Mouse (Mus musculus): Measurements from ENCODE around the gene Tmem40. TPM values are rescaled to one million over a fixed set of nuclear protein-coding genes. Genes with fewer than 3 reads are reported as not detected.
A peak's percentile ranks its signal among the peaks of the same experiment; 100 is the strongest.

Gene Tmem40
- polyA plus RNA-seq, 1 experiment from 2014 or later: 0.78 TPM

GRCm38 (mm10) chr6:115722246-115722645 lies 40.0 kb downstream of the Tmem40 start:
- 67% methylated on average over 5 of the region's 5 CpGs for WGBS
- no peaks in the 10 kb centered on the region for H3K27me3 ChIP-seq (replicated peaks)
- H3K4me2 ChIP-seq (replicated peaks): no peak overlapping the region
- H3K4me1 ChIP-seq (replicated peaks): peaks cover 3% of the 10 kb centered on the region; the same call in 1 of the 2 replicates
- 0 out of 2 replicates have a peak, but pooled peaks cover under 1% of the 10 kb centered on the region for H3K9me3 ChIP-seq
- ATAC-seq: no peak
- no peaks in the 10 kb centered on the region for H3K36me3 ChIP-seq
- H3K9ac ChIP-seq: no peak overlapping the region
- no peak overlapping the region for H3K27ac ChIP-seq
- no peak overlapping the region for H3K4me3 ChIP-seq (replicated peaks)

DNA sequence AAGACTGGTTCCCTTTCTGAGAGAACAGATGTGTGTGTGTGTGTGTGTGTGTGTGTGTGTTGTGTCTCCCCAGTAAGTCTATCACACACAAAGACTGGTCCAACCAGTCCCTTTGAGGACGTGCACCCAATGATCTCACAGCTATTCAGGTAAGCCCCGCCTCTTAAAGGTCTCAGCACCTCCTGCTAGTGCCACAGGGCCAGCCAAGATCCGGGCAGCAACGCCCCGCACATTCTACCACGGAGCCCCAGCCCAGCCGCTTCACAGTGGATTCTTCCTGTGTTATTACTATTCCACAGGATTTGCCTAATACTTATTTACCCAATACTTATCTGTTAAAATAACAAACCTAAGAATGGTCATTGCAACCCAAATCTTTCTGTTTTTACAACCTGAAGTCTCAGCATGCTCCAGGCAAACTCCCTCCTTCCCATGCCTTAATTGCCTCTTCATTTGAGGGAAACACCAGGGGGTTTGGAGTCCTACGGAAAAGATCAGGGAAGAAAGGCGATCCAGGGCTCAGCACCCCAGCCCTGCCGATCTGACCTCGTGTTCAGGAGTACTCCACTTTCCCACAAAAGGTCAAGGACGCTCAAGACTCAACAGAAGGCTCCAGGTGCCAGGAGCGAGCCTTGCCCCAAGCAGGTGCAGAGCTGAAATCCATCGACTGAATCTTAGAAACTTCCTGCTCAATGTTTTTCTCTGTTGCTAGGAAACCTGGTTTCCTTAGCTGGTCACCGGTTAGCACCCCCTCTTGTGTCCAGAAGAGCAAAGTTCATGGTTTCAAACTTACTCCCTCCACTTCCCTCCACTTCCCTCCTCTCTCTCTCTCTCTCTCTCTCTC lies 44.3 kb downstream of the Tmem40 start:
- Histone ChIP-seq H3K9ac (no peak overlapping the region), H3K27me3 (replicated peaks) (no peaks in the 10 kb centered on the region), H3K27ac (peak overlapping the region; percentile 84), H3K4me3 (replicated peaks) (peak overlapping the region; percentile 15; the same call in 1 of the 2 replicates), H3K36me3 (no peaks in the 10 kb centered on the region), H3K4me1 (replicated peaks) (peaks cover 11% of the 10 kb centered on the region; the same call in 1 of the 2 replicates), H3K4me2 (replicated peaks) (peak overlapping the region; percentile 55), H3K9me3 (no peaks in the 10 kb centered on the region)
- peak; percentile 96 for ATAC-seq
- 4% methylated on average over 15 of the region's 15 CpGs for WGBS

DNA sequence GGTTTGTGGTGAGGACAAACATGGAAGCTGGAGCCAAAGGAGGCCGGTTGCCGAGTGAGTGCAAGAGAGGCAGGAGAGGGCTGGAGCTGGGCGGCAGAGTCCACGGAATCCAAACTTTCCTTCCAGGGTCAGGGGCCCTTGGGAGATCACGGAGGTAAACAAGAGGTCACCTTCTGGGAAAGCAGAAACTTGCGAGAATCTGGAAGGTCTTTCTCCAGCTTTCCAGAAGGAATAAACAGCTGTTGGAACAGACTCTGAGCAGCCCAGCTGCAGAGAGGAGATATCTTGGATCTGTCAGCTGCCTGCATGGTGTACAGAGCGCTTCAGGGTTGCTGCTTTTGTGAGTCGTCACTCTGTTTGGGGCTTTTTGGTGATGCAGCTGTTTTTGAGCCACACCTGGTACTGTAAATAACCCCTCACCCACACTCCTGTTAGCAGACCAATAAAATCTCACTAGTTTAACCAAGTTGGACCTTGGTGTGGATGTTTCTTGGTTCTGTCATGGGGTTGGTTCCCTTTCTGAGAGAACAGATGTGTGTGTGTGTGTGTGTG lies 45.0 kb downstream of the Tmem40 start:
- H3K4me2 ChIP-seq (replicated peaks): peak overlapping the region; percentile 55
- peaks cover 11% of the 10 kb centered on the region; the same call in 1 of the 2 replicates for H3K4me1 ChIP-seq (replicated peaks)
- H3K36me3 ChIP-seq: no peaks in the 10 kb centered on the region
- no peaks in the 10 kb centered on the region for H3K9me3 ChIP-seq
- no peaks in the 10 kb centered on the region for H3K27me3 ChIP-seq (replicated peaks)
- 9% methylated on average over 8 of the region's 8 CpGs for WGBS
- H3K9ac ChIP-seq: no peak overlapping the region
- H3K27ac ChIP-seq: peak overlapping the region; percentile 24; the same call in 1 of the 2 replicates
- H3K4me3 ChIP-seq (replicated peaks): no peak overlapping the region
- ATAC-seq: peak; percentile 76

DNA sequence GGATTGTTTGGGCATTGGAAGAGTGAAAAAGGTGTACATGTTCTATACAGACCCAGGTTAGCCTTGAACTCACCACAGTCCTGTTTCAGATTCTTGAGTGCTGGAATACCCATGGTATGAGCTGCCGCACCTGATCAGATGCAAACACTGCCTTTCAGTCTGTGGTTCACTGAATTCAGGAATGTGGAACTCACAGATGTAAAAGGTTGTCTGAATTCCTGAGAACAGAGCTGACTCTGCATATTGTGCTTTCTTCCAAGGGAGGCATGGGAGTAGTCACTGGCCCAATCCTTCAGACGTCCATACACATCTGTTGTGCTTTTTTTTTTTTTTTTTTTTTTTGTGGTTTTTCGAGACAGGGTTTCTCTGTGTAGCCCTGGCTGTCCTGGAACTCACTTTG lies 50.9 kb downstream of the Tmem40 start:
- Histone ChIP-seq H3K9me3 (no peaks in the 10 kb centered on the region), H3K27ac (no peak overlapping the region), H3K4me2 (replicated peaks) (no peak overlapping the region), H3K4me3 (replicated peaks) (no peak overlapping the region), H3K36me3 (no peaks in the 10 kb centered on the region), H3K4me1 (replicated peaks) (no peaks in the 10 kb centered on the region), H3K27me3 (replicated peaks) (no peaks in the 10 kb centered on the region), H3K9ac (no peak overlapping the region)
- ATAC-seq: no peak
- 67% methylated on average over 3 of the region's 3 CpGs for WGBS

DNA sequence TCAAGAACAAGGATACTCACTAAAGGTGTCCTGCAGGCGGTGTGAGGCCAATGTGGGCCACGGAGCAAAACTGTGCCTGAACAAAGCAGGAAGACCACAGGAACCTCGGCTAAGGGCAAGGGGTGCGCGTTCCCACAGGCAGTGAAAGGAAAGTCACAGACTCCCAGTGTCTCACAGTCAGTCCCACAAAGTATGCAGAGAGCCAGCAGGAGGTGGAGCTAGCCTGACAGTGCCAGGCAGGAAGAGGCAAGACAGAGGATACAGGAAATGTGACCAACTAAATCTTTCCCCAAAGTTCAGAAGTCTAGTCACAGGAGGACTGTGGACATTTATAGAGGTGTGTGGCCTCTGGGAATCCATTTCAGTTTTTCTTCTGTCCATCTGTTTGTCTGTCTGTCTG lies 59.3 kb downstream of the Tmem40 start:
- Histone ChIP-seq H3K27ac (no peak overlapping the region), H3K36me3 (no peaks in the 10 kb centered on the region), H3K9ac (no peak overlapping the region), H3K27me3 (replicated peaks) (no peaks in the 10 kb centered on the region), H3K4me1 (replicated peaks) (no peaks in the 10 kb centered on the region), H3K4me2 (replicated peaks) (no peak overlapping the region), H3K9me3 (no peaks in the 10 kb centered on the region), H3K4me3 (replicated peaks) (no peak overlapping the region)
- 86% methylated on average over 5 of the region's 5 CpGs for WGBS
- ATAC-seq: no peak

- Histone ChIP-seq H3K4me2 (replicated peaks) (no peak overlapping the region), H3K9ac (no peak overlapping the region)
- WGBS: 48% methylated on average over 11 of the region's 11 CpGs
Observed at GRCm38 (mm10) chr6:115701302-115701701, 60.9 kb downstream of the Tmem40 start.

DNA sequence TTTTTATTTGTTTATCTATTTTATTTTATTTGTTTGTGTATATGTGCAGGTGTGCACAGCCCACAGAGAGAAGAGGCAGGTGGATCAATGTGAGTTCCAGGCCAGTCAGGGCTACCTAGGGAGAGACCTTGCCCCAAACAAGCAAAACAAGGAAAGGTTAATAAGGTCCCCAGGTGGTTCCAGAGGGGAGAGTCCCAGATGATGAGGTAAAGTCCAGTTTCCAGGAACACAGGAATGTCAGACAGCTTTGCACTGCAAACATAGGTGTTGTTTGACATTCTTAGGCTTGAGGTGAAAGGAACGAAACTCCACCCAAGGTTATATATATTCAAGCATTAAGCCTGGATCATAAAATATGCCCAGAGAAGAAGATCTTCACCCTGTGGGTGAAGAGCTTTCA lies 61.4 kb downstream of the Tmem40 start:
- peak; percentile 56 for ATAC-seq
- WGBS: 63% methylated on average over 1 of the region's 1 CpGs

More at GRCm38 (mm10) chr6:115701302-115701701, 60.9 kb downstream of the Tmem40 start:
- no peaks in the 10 kb centered on the region for H3K4me1 ChIP-seq (replicated peaks)
- no peak for ATAC-seq
- no peaks in the 10 kb centered on the region for H3K36me3 ChIP-seq
- H3K27ac ChIP-seq: no peak overlapping the region
- H3K9me3 ChIP-seq: no peaks in the 10 kb centered on the region
- H3K27me3 ChIP-seq (replicated peaks): no peaks in the 10 kb centered on the region
- no peak overlapping the region for H3K4me3 ChIP-seq (replicated peaks)

GRCm38 (mm10) chr6:115698699-115699098 lies 63.5 kb downstream of the Tmem40 start:
- no peaks in the 10 kb centered on the region for H3K36me3 ChIP-seq
- ATAC-seq: no peak
- H3K9ac ChIP-seq: no peak overlapping the region
- H3K4me3 ChIP-seq (replicated peaks): no peak overlapping the region
- H3K9me3 ChIP-seq: no peaks in the 10 kb centered on the region
- H3K4me2 ChIP-seq (replicated peaks): no peak overlapping the region
- H3K27me3 ChIP-seq (replicated peaks): no peaks in the 10 kb centered on the region
- 87% methylated on average over 4 of the region's 4 CpGs for WGBS
- H3K4me1 ChIP-seq (replicated peaks): peaks cover 3% of the 10 kb centered on the region; the same call in 1 of the 2 replicates
- no peak overlapping the region for H3K27ac ChIP-seq

More for the DNA sequence above, 61.4 kb downstream of the Tmem40 start:
- Histone ChIP-seq H3K4me1 (replicated peaks) (no peaks in the 10 kb centered on the region), H3K4me2 (replicated peaks) (no peak overlapping the region), H3K36me3 (no peaks in the 10 kb centered on the region), H3K9me3 (no peaks in the 10 kb centered on the region), H3K4me3 (replicated peaks) (no peak overlapping the region), H3K27me3 (replicated peaks) (no peaks in the 10 kb centered on the region), H3K27ac (no peak overlapping the region), H3K9ac (no peak overlapping the region)

DNA sequence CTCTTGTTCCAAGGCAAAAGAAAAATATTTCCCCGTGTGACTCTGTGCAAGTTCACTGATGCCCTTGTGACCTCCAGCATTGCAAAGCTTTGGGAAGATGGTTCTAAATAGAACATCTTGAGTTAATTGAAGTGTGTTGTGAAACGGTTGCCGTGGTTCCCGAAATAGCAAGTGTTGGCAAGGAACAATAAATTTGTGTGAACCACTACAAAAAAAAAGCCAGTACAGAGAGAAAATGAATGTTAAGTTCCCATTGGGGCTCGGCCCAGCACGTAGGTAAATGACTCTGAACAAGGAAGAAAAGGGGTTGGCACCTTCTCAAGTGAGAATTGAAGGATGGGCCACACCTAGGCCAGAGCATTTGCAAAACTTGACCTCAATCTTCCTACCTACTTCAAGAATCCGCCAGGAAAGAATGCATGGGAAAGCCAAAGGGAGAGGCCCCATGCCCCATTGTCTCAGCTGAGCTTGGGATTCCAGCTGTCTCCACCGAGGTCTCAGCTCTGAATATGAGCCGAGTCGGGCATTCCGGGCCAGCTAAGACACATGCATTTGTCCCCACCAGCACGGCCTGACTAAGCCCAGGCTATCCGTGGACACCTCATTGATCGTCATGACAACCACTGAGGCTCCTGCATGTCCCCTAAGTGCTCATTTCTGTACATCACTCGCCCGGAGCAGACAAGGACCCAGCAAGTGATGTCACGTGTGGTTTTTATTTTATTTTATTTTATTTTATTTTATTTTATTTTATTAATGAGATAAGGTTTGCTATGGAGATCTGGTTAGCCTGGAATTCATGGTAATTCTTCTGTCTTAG lies 64.3 kb downstream of the Tmem40 start:
- Histone ChIP-seq H3K4me2 (replicated peaks) (no peak overlapping the region), H3K9ac (no peak overlapping the region), H3K4me1 (replicated peaks) (peaks cover 3% of the 10 kb centered on the region; the same call in 1 of the 2 replicates), H3K27me3 (replicated peaks) (no peaks in the 10 kb centered on the region), H3K9me3 (no peaks in the 10 kb centered on the region), H3K4me3 (replicated peaks) (no peak overlapping the region), H3K27ac (no peak overlapping the region), H3K36me3 (no peaks in the 10 kb centered on the region)
- 77% methylated on average over 17 of the region's 17 CpGs for WGBS
- peak; percentile 50 for ATAC-seq

GRCm38 (mm10) chr6:115696707-115697215 lies 65.4 kb downstream of the Tmem40 start:
- Histone ChIP-seq H3K4me3 (replicated peaks) (no peak overlapping the region), H3K36me3 (no peaks in the 10 kb centered on the region), H3K9ac (no peak overlapping the region), H3K4me2 (replicated peaks) (no peak overlapping the region), H3K9me3 (no peaks in the 10 kb centered on the region), H3K27ac (no peak overlapping the region), H3K4me1 (replicated peaks) (peaks cover 3% of the 10 kb centered on the region; the same call in 1 of the 2 replicates), H3K27me3 (replicated peaks) (no peaks in the 10 kb centered on the region)
- no peak for ATAC-seq
- WGBS: 84% methylated on average over 7 of the region's 7 CpGs

GRCm38 (mm10) chr6:115695124-115695523 lies 67.1 kb downstream of the Tmem40 start:
- H3K9me3 ChIP-seq: no peaks in the 10 kb centered on the region
- no peak overlapping the region for H3K9ac ChIP-seq
- H3K4me1 ChIP-seq (replicated peaks): peaks cover 3% of the 10 kb centered on the region; the same call in 1 of the 2 replicates
- no peak overlapping the region for H3K4me2 ChIP-seq (replicated peaks)
- H3K27me3 ChIP-seq (replicated peaks): no peaks in the 10 kb centered on the region
- no peaks in the 10 kb centered on the region for H3K36me3 ChIP-seq
- H3K27ac ChIP-seq: no peak overlapping the region
- H3K4me3 ChIP-seq (replicated peaks): no peak overlapping the region
- 57% methylated on average over 7 of the region's 7 CpGs for WGBS
- ATAC-seq: no peak

DNA sequence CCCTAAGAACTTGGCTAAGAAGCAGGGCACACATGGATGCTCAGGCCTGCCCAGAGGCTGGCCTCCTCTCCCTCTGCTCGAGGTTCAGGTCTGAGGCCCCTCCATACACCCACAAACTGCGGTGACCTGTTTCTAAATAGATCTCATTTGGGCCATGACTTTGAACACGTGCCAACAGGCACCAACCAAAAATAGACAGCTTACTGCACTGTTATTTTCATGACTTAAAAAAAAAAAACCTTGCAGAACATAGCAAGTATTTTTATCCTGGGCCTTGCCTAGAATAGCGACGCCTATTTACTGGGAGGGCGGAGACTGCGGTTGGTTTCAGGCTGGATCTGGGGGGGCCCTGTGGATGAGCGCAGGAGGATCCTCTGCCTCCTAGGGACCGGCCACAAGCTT lies 67.8 kb downstream of the Tmem40 start:
- Histone ChIP-seq H3K9ac (no peak overlapping the region), H3K4me3 (replicated peaks) (no peak overlapping the region), H3K27ac (no peak overlapping the region), H3K4me2 (replicated peaks) (no peak overlapping the region), H3K36me3 (no peaks in the 10 kb centered on the region), H3K27me3 (replicated peaks) (no peaks in the 10 kb centered on the region), H3K9me3 (no peaks in the 10 kb centered on the region), H3K4me1 (replicated peaks) (peaks cover 3% of the 10 kb centered on the region; the same call in 1 of the 2 replicates)
- WGBS: 42% methylated on average over 9 of the region's 9 CpGs
- no peak for ATAC-seq

All from intestine, embryonic 15.5 days (tissue).